9 mouse cellular contexts compared by ENCODE assay signal in the genomic region with DNA sequence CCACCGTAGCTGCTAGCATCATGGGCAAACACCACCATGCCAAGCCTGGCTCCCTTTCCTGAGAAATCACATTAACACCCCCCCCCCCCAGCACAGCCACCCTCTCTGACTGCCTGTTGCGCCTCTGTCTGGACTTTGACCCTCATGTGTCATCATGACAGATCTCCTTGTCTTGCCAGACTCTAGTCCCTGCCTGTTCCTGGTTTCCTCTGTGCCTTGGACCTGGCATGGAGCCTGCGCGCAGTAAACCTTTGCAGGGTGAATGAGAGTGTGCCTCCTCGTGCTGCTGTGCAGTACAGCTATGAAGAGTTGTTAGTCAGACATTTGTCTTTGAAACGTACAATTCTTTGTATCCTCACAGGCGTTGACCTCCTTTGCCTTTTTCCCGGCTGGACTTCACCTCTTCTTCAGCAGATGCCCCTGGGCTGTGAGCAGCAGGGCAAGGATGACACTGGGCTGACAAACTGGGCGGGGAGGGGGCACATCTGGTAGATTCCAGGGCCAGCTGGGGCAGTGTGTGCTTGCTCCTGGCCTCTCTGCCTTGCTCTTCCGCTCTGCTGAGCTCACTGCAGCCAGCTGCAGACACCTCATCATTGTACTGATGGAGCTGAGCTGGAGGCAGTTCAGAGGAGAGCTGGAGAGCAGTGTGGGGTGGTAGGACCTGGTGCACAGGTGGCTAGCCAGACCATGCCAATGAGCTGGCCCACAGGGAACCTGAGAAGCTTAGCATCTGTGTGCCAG.
DNase-seq lines count a peak whose midpoint lies in the region.
"Had no signal": no experiment of that assay in that cellular context is flagged by ENCODE, and none has a peak within 500 bp of the region (broad histone marks: within the 10 kb centered on the region; RNA-seq: fewer than 3 reads in every experiment).

No protein-coding gene starts in this region.

- DNase-seq in adrenal gland, adult 2 months: peak; percentile 46
- DNase-seq in adrenal gland, adult 18-20 months (ENCODE audit: low spot score in 2 of 2): no peak
- peak; percentile 9 for DNase-seq in testis, postnatal 14 days (ENCODE audit: low spot score)
- DNase-seq in testis, postnatal 10 days (ENCODE audit: low spot score): no peak
- DNase-seq in kidney, postnatal 14 days: peak; percentile 64
- DNase-seq in urinary bladder, adult 2 months (ENCODE audit: low spot score): no peak
- DNase-seq in spleen, postnatal 4 days (ENCODE audit: low spot score in 2 of 2): no peak
- DNase-seq in gastrocnemius, postnatal 14 days: no peak
- DNase-seq: cerebellum, adult 11 months had no signal

- intact Hi-C loops in gastrocnemius, postnatal 14 days (cut with DNase I; ENCODE audit: low total_unique reads): no loop called here

Comparison
In these comparisons a context has a peak if more than half of its experiments do, and no peak if none do; other contexts are left out.
1. DNase-seq: peak in adrenal gland, adult 2 months (single experiment), testis, postnatal 14 days (single experiment) and kidney, postnatal 14 days (single experiment); none in adrenal gland, adult 18-20 months (0 of 2), testis, postnatal 10 days (single experiment), urinary bladder, adult 2 months (single experiment), spleen, postnatal 4 days (0 of 2) and gastrocnemius, postnatal 14 days (single experiment).